Mouse (Mus musculus) CD4-positive, CD25-positive, alpha-beta regulatory T cell, adult 2 months (primary cell): Measurements from ENCODE around the gene Rhbdf2.

Experiments used
- DNase-seq: peaks from one replicate; pipeline ENCODE4 v3.0.0-alpha.2; 2012; ENCODE audit warnings: low read depth, low spot score

The Rhbdf2 gene

DNA sequence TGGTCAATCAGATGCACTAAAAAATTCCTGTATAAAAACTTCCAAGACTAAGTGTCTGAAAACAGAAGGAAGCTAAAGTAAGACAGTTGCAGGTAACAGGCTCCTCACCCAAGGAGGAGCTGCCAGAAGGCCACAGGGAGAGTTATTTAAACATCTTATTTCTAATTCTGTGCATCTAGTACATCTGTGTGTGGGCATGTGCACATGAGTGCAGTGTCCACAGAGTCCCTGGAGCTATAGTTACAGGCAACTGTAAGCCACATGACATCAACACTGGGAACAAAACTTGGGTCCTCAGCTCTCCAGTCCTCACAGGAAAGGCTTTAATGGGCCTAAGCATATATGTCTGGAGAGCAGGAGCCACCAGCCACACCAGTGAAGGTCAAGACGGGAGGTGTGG lies 74.6 kb downstream of the Rhbdf2 start:
- no peak for DNase-seq

DNA sequence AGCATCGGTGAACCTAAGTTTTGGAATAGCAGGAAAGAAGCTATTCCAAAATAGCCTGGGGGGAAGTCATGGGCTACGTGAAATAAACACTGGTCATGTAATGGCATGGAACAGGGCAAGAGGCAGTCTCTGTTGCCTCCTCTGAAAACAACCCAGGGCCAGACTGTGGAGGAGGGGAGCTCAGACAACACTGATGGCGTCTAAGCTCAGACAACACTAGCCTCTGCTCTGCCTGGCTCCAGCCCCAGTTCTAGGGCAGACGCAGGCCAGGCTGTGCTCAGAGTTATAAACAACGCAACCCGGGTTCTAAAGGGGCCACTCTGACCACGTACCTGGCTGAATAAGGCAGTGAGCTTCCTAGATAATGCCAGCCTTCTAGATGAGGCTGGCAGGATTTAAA lies 76.1 kb downstream of the Rhbdf2 start:
- no peak for DNase-seq

DNA sequence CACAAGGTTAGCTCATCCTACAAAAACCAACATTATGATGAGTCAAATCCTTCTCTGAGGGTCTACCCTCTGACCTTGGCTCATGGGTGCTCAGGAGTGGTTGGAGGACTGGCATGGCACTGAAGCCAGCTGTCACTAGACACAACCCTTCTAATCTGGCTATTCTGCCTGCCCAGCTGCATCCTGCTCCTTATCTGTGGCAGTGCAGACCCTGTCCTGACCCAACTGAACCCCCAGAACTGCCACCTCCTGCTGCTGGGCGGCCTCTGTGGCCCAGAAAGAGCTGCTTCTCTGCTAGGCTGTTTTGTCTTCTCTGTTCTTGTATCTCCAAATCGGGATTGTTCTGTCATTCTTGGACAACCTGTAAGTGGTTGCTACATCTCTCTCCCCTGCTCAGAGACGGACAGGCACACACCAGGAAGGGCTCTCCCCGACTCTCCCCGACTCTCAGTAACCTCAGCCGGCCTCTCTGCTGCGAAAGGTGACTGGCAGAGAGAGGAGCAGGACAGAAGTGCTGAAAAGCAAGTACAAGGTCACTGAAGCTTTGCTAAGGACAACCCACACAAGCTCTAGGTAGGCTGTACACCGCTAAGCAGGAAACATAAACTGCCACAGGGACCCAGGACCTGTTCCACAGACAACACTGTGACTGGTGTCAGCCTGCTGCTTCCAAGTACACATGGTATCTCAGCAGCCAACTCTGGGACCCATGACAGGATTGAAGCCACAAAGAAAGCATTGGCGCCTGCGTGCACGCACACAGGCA lies 77.4 kb downstream of the Rhbdf2 start:
- DNase-seq, result no peak

DNA sequence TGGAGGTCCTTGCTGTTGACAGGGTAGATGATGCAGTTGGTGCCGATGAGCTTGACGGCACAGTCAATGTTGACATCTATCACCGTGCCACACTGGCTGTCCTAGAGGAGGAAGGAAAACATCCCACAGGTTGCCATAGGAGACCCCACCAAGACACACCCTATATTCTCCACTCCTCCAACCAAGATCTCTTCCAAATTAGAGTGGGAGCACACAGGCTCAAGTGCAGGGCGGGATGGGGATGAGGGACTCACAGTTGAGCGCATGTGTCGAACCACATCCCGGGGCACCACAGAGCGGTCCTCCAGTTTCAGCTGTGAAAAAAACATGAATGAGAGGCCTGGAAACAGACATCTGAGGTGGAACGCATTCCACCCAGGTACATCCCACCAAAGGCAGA lies 78.0 kb downstream of the Rhbdf2 start:
- no peak for DNase-seq
